Comparison of ENCODE assay signal across 18 mouse cellular contexts in genomic region chr12:45044581-45044980, GRCm38 (mm10). TPM values are rescaled to one million over a fixed set of nuclear protein-coding genes. Genes with fewer than 3 reads are reported as not detected.
"Had no signal": no experiment of that assay in that cellular context is flagged by ENCODE, and none has a peak within 500 bp of the region (broad histone marks: within the 10 kb centered on the region; RNA-seq: fewer than 3 reads in every experiment).

No protein-coding gene starts in this region.

- H3K4me2 ChIP-seq: midbrain, embryonic 12.5 days; neural tube, embryonic 12.5 days; stomach, embryonic 15.5 days had no signal

- H3K27ac ChIP-seq: liver, embryonic 14.5 days; midbrain, embryonic 10.5 days; midbrain, embryonic 12.5 days; neural tube, embryonic 12.5 days; stomach, embryonic 15.5 days; stomach, postnatal 0 days had no signal

- H3K9me3 ChIP-seq: midbrain, embryonic 10.5 days; midbrain, embryonic 12.5 days; neural tube, embryonic 12.5 days; stomach, embryonic 15.5 days had no signal

- DNase-seq: lung, adult 2 months; lung, postnatal 14 days; lung, postnatal 4 days; midbrain, embryonic 14.5 days; right cerebral cortex, postnatal 14 days; thymus, adult 2 months; thymus, postnatal 25 days; thymus, postnatal 4 days had no signal

- H3K27me3 ChIP-seq: midbrain, embryonic 12.5 days; neural tube, embryonic 12.5 days; stomach, embryonic 15.5 days had no signal

- ATAC-seq: lung, postnatal 0 days; midbrain, embryonic 16.5 days had no signal

- H3K4me1 ChIP-seq: neural tube, embryonic 12.5 days; stomach, embryonic 15.5 days had no signal

- H3K4me3 ChIP-seq: midbrain, embryonic 10.5 days; midbrain, embryonic 12.5 days; myocyte; neural tube, embryonic 12.5 days; stomach, embryonic 15.5 days had no signal

- H3K36me3 ChIP-seq: midbrain, embryonic 10.5 days; midbrain, embryonic 12.5 days; neural tube, embryonic 12.5 days; stomach, embryonic 15.5 days had no signal

- H3K9ac ChIP-seq: liver, embryonic 14.5 days; midbrain, embryonic 12.5 days; neural tube, embryonic 12.5 days; stomach, embryonic 15.5 days had no signal

RNA-seq across cellular contexts. Expression of gene Stxbp6, which starts 29.9 kb away (rescaled TPM):
- total RNA-seq: megakaryocyte-erythroid progenitor cell, adult 5-6 weeks had no signal
- polyA plus RNA-seq: myocyte had no signal
